Mouse (Mus musculus): ENCODE results near the gene Suv39h1.

DNA sequence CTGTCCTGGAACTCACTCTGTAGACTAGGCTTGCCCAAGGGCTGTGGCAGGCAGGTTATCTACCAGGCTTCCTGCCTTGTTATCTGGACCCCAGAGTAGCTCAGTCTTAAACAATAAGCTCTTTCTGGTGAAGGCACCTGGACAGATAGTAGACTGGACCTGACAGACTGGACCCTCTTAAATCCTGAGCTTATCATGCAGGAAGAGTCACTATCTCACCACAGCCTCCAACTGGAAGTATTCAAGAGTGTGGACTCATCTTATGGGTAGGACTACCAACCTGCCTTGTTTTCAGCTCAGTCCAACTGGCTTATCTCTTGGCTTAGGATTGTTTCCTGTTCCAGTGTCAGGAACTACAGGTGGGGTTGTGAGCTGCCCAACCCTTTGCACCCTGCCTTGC lies 42.7 kb upstream of the Suv39h1 start:
- TF ChIP-seq ZC3H11A (IDR thresholded peaks at IDR 0.05; ENCODE audit: borderline replicate concordance, low read depth, low read length) (no peak), CHD2 (IDR thresholded peaks at IDR 0.05; ENCODE audit: low read depth, low read length) (no peak), MAFK (IDR thresholded peaks at IDR 0.05; ENCODE audit: insufficient read depth, low read depth, low read length) (no peak), HCFC1 (IDR thresholded peaks at IDR 0.05; ENCODE audit: borderline replicate concordance, insufficient read depth, low read length) (no peak)
